Mouse (Mus musculus) kidney, postnatal 0 days (tissue): ENCODE results near the gene Epsti1. TPM values are rescaled to one million over a fixed set of nuclear protein-coding genes. Genes with fewer than 3 reads are reported as not detected.

Source experiments
- ATAC-seq: fragments of 200-750 bp; cut with Nextera tagmentation; replicated peaks from 2 replicates; pipeline ENCODE4 v1.8.0; 2017; ENCODE audit warnings: low read depth, moderate number of reproducible peaks, moderate TSS enrichment, moderate library complexity; ENCODE audit not compliant: low FRiP score
- DNase-seq: peaks from one replicate; pipeline ENCODE4 v3.0.0-alpha.2; 2016; ENCODE audit warnings: low spot score
- H3K27ac ChIP-seq: fragments of 300-500 bp; sonication (generic); 2 replicates; pipeline ENCODE4 v1.5.1; 2014; ENCODE audit warnings: mild to moderate bottlenecking
- H3K27me3 ChIP-seq: fragments of 300-500 bp; sonication (generic); 2 replicates; pipeline ENCODE4 v1.6.1; 2014; ENCODE audit warnings: low read length, mixed read lengths; ENCODE audit not compliant: insufficient read depth
- H3K36me3 ChIP-seq: fragments of 300-500 bp; sonication (generic); 2 replicates; pipeline ENCODE4 v1.6.1; 2014; ENCODE audit warnings: low read length, mixed read lengths; ENCODE audit not compliant: insufficient read depth
- H3K4me1 ChIP-seq: fragments of 300-500 bp; sonication (generic); replicated peaks from 2 replicates; pipeline ENCODE4 v1.6.1; 2014; ENCODE audit warnings: antibody characterized with exemption, low read length, mixed read lengths; ENCODE audit not compliant: insufficient read depth
- H3K4me2 ChIP-seq: fragments of 300-500 bp; sonication (generic); 2 replicates; pipeline ENCODE4 v1.6.1; 2014; ENCODE audit warnings: mild to moderate bottlenecking, low read length, moderate library complexity, mixed read lengths
- H3K4me3 ChIP-seq: fragments of 300-500 bp; sonication (generic); replicated peaks from 2 replicates; pipeline ENCODE4 v1.5.1; 2014; ENCODE audit warnings: low read depth, low read length
- H3K9ac ChIP-seq: fragments of 300-500 bp; sonication (generic); 2 replicates; pipeline ENCODE4 v1.6.1; 2014; ENCODE audit warnings: low read depth, low read length
- H3K9me3 ChIP-seq: fragments of 300-500 bp; sonication (generic); replicated peaks from 2 replicates; pipeline ENCODE4 v1.6.1; 2016; ENCODE audit warnings: low read length, inconsistent platforms, mixed read lengths
- CTCF ChIP-seq: IDR thresholded peaks from 2 replicates; pipeline ENCODE4 v1.5.1; 2016; ENCODE audit warnings: antibody characterized with exemption, low read depth, mild to moderate bottlenecking, moderate library complexity
- WGBS: fragments of 180-500 bp; shearing (Covaris S2); extraction: QIAGEN DNeasy Blood & Tissue Kit; methylation state at CpG from one replicate; pipeline ENCODE4 v1.1.7; 2014; 5-methylcytosine and 5-hydroxymethylcytosine counted together
- polyA plus RNA-seq: library from polyadenylated mRNA; unstranded; fragments of >200 nt; fragmentation: Nextera tagmentation; extraction: Ambion mirVana; gene quantifications from 2 replicates; pipeline ENCODE4 v1.2.1, GENCODE M21; 2015

The Epsti1 gene
- polyA plus RNA-seq, 1 experiment from 2014 or later, result 3.8 TPM

DNA sequence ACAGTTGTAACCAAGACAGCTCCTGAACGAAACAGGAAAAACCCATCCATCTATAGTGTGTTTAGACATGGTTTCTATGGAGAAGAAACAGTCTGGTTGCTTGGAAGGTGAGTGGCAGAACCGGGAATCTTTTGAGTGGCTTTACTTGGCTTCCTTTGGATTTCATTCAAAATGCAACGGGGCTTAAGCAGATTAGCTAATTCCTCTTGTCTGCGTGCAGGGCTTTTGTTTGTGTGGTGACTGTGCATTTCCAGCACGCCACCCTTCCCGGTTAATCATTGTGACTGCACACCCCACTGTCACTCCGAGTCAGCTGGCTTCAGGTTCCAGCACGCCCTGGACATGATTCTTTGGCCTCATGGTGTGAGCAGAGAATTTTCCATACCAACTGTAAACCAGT lies 115.9 kb downstream of the Epsti1 start:
- H3K27me3 ChIP-seq, result no peaks in the 10 kb centered on the region
- DNase-seq, result no peak
- WGBS, result 68% methylated on average over 8 of the region's 8 CpGs
- ATAC-seq, result no peak
- no peaks in the 10 kb centered on the region for H3K36me3 ChIP-seq
- no peak overlapping the region for H3K27ac ChIP-seq
- no peaks in the 10 kb centered on the region for H3K4me1 ChIP-seq
- H3K4me3 ChIP-seq, result no peak overlapping the region
- no peak overlapping the region for H3K4me2 ChIP-seq
- H3K9me3 ChIP-seq, result no peaks in the 10 kb centered on the region
- no peak overlapping the region for H3K9ac ChIP-seq
- no peak for TF ChIP-seq CTCF

DNA sequence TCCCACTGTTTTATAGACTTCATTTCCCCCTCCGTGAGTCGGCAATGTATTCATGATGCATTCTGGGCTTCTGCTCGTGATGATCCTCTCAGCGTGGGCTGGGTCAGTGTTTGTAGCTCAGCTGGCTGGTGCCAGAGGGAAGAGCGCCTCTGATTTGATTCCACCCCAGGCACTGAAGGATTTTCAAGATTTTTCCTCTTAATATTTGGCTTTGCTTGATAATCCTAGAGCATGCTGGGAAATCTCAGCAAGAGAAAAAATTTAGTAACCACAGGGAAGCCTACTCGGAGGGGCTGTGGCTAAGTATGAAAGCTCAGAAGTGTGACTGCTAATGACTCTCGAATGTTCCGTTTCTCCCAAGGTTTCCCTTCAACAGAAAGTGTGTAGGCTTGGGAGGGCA lies 134.8 kb downstream of the Epsti1 start:
- peaks cover 5% of the 10 kb centered on the region; the same call in 1 of the 2 replicates for H3K4me1 ChIP-seq
- ATAC-seq (no peak), DNase-seq (no peak)
- no peaks in the 10 kb centered on the region for H3K9me3 ChIP-seq
- no peaks in the 10 kb centered on the region for H3K36me3 ChIP-seq
- no peak overlapping the region for H3K4me2 ChIP-seq
- no peak overlapping the region for H3K27ac ChIP-seq
- H3K4me3 ChIP-seq, result no peak overlapping the region
- WGBS, result 66% methylated on average over 8 of the region's 8 CpGs
- no peaks in the 10 kb centered on the region for H3K27me3 ChIP-seq
- TF ChIP-seq CTCF, result no peak
- no peak overlapping the region for H3K9ac ChIP-seq

DNA sequence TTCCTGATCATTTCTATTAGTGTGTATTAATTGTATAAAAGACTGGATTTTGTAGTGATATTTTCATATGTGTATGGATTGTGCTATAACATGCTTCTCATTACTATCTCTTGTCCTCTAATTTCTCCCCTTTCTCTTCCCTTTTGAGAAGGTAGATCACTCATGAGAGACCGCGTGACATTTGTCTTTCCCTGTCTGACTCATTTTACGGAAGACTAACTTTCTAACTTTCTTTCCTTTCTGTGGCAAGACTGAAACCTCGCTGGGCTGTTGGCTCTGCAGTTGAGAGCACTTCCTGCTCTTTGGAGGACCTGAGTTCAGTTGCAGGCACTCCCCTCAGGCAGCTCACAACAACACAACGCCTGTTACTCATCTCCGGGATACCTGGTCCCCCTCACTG lies 136.6 kb downstream of the Epsti1 start:
- no peak for TF ChIP-seq CTCF
- Histone ChIP-seq H3K9me3 (no peaks in the 10 kb centered on the region), H3K27ac (no peak overlapping the region), H3K36me3 (no peaks in the 10 kb centered on the region), H3K4me3 (no peak overlapping the region), H3K4me1 (peaks cover 5% of the 10 kb centered on the region; the same call in 1 of the 2 replicates), H3K9ac (no peak overlapping the region), H3K27me3 (no peaks in the 10 kb centered on the region), H3K4me2 (no peak overlapping the region)
- DNase-seq (no peak), ATAC-seq (no peak)
- WGBS, result 62% methylated on average over 6 of the region's 6 CpGs

DNA sequence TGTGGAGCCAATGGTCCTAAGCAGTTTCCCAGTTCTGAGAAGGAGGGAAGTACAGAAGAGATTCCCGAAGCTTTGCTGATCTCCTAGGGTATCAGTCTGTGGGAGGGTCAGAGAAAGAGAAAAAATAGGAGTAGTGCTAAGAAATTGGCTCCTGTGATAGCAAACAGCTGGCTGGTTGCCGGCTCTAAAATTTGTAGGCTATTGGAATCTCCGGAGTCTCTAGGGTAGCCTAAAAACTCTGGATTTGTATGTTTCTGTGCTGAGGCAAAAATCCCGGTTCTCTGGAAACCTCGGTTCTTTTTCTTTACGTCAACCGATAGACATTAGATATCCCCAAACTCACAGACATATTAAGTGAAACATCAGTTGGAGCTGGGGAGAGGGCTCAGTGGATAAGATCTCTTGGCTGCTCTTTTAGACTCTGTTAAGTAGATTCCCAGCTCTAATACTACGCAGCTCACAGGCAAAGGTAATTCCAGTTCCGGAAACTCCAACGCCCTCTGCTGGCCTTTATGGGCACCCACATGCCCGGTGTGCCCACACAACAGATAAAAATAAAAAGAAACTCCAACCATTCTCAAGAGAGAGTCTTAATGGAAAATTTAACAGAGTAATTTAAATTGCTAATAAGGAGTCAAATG lies 138.0 kb downstream of the Epsti1 start:
- peaks cover 5% of the 10 kb centered on the region; the same call in 1 of the 2 replicates for H3K4me1 ChIP-seq
- no peaks in the 10 kb centered on the region for H3K9me3 ChIP-seq
- H3K4me2 ChIP-seq, result 0 out of 2 replicates have a peak overlapping the region, but pooled peaks have one; percentile 9
- TF ChIP-seq CTCF, result peak; percentile 36; the same call in 1 of the 2 replicates
- ATAC-seq (no peak), DNase-seq (peak; percentile 42)
- no peaks in the 10 kb centered on the region for H3K27me3 ChIP-seq
- H3K36me3 ChIP-seq, result no peaks in the 10 kb centered on the region
- no peak overlapping the region for H3K27ac ChIP-seq
- H3K9ac ChIP-seq, result no peak overlapping the region
- 57% methylated on average over 11 of the region's 11 CpGs for WGBS
- H3K4me3 ChIP-seq, result no peak overlapping the region

GRCm38 (mm10) chr14:78043079-78043478 lies 139.0 kb downstream of the Epsti1 start:
- H3K4me2 ChIP-seq, result no peak overlapping the region
- H3K4me3 ChIP-seq, result no peak overlapping the region
- no peak for DNase-seq
- H3K27ac ChIP-seq, result no peak overlapping the region
- H3K27me3 ChIP-seq, result no peaks in the 10 kb centered on the region
- H3K9me3 ChIP-seq, result no peaks in the 10 kb centered on the region
- H3K36me3 ChIP-seq, result no peaks in the 10 kb centered on the region
- H3K4me1 ChIP-seq, result peaks cover 5% of the 10 kb centered on the region; the same call in 1 of the 2 replicates
- H3K9ac ChIP-seq, result no peak overlapping the region
- TF ChIP-seq CTCF, result no peak
- ATAC-seq, result no peak
- 39% methylated on average over 2 of the region's 2 CpGs for WGBS

DNA sequence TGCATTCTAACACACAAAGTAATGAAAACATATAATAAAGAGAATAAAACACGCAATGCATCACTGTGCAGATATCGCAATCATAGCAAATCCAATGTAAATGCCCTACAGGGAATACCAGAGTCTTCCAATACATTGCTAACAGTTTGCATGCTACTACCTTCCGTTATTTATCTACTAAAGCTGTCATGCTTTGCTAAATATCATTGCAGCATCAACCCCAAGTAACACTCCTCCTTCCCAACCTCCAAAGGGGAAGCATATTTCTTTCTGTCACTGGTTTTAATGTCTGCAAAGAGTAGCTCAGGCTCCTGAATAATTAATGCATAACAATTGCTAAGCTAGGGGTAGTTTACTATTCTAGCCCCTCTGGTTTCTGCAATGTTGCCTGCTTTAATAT lies 144.2 kb downstream of the Epsti1 start:
- Histone ChIP-seq H3K27ac (no peak overlapping the region), H3K9ac (no peak overlapping the region), H3K4me1 (no peaks in the 10 kb centered on the region), H3K4me3 (no peak overlapping the region), H3K9me3 (no peaks in the 10 kb centered on the region), H3K4me2 (no peak overlapping the region), H3K27me3 (no peaks in the 10 kb centered on the region), H3K36me3 (no peaks in the 10 kb centered on the region)
- ATAC-seq (no peak), DNase-seq (no peak)
- 74% methylated on average over 3 of the region's 3 CpGs for WGBS
- TF ChIP-seq CTCF, result no peak

- peak; percentile 21; the same call in 1 of the 2 replicates for TF ChIP-seq CTCF
- H3K4me3 ChIP-seq, result no peak overlapping the region
- H3K27me3 ChIP-seq, result no peaks in the 10 kb centered on the region
- no peak overlapping the region for H3K4me2 ChIP-seq
- no peak for ATAC-seq
- DNase-seq, result no peak
- 69% methylated on average over 4 of the region's 4 CpGs for WGBS
- no peaks in the 10 kb centered on the region for H3K36me3 ChIP-seq
- no peaks in the 10 kb centered on the region for H3K9me3 ChIP-seq
- H3K4me1 ChIP-seq, result no peaks in the 10 kb centered on the region
- no peak overlapping the region for H3K9ac ChIP-seq
- H3K27ac ChIP-seq, result no peak overlapping the region
Observed at GRCm38 (mm10) chr14:78048674-78049073, 144.6 kb downstream of the Epsti1 start.

Other genes starting within 250 kb of the Epsti1 start
- 169 and 177 TPM in 2 replicates for gene Dnajc15, start 29.1 kb upstream of the Epsti1 start, polyA plus RNA-seq
- not detected in 2 replicates for gene Fam216b, start 184.8 kb downstream of the Epsti1 start, polyA plus RNA-seq